25 mouse cellular contexts compared by ENCODE assay signal in the genomic region with DNA sequence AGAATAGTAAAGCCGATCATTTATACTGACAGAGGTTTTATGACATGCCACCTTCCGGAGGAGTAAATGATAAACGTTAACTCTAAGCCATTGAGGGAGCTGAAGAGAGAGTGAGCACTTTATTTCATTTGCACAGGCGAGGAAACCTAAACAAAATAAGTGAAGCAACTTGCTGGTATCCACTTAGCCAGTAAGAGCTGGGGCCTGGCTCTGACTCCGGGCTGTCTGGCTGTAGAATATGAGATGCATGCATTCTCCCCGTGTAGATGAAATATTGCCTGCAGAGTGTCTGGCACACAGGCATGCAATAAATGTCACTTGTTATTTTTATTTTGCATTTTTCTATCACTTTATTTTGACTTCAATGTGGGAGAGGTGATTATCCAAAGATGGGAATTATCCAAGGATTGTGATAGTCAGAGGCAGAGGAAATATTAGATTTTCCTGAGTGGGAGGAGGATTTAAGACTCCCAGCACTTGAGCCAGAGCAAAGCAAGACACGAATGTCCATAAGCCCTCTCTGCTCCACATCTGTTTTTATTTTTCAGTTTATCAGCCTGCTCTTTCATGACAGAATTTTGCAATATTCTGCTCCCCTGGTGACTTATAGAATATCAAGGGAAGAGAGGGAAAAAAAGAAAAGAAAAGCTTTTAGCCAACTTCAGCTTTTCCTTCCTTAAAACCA.
DNase-seq lines count a peak whose midpoint lies in the region; ATAC-seq and TF ChIP-seq lines count a peak whose summit lies in the region.
"Had no signal": no experiment of that assay in that cellular context is flagged by ENCODE, and none has a peak within 500 bp of the region (broad histone marks: within the 10 kb centered on the region; RNA-seq: fewer than 3 reads in every experiment).

No protein-coding gene starts in this region.

- no peaks in the 10 kb centered on the region for H3K36me3 ChIP-seq in heart, adult 2 months (ENCODE audit: control insufficient read depth, insufficient read depth, low read length)
- H3K36me3 ChIP-seq in midbrain, embryonic 11.5 days (ENCODE audit: control insufficient read depth, insufficient read depth, low read length), result no peaks in the 10 kb centered on the region
- H3K36me3 ChIP-seq in midbrain, embryonic 14.5 days (ENCODE audit: control insufficient read depth, insufficient read depth, low read length), result no peaks in the 10 kb centered on the region
- no peaks in the 10 kb centered on the region for H3K36me3 ChIP-seq in limb, embryonic 10.5 days
- H3K36me3 ChIP-seq: forebrain, embryonic 10.5 days; hindbrain, embryonic 12.5 days; liver, embryonic 13.5 days; midbrain, embryonic 15.5 days; neural tube, embryonic 12.5 days had no signal

- peak; percentile 7 for DNase-seq in heart, adult 8-10 months (ENCODE audit: low spot score)
- DNase-seq in heart, adult 2 months, result no peak
- DNase-seq in midbrain, embryonic 11.5 days (ENCODE audit: low spot score, missing footprints), result peak; percentile 61
- no peak for DNase-seq in midbrain, embryonic 14.5 days
- DNase-seq in limb, embryonic 10.5 days (ENCODE audit: low spot score), result no peak
- DNase-seq in layer of hippocampus, adult 18-20 months (ENCODE audit: low spot score in 2 of 2), result no peak
- DNase-seq in kidney, adult 9 months, result no peak
- DNase-seq: adrenal gland, postnatal 10 days; cerebellum, adult 18-20 months; cerebellum, postnatal 14 days; forebrain, postnatal 0 days; gastrocnemius, postnatal 36 days; kidney, adult 11 months; lung, embryonic 14.5 days; right cerebral cortex, postnatal 14 days; thymus, adult 2 months; thymus, postnatal 4 days had no signal

- no peak overlapping the region for H3K4me2 ChIP-seq in midbrain, embryonic 11.5 days
- H3K4me2 ChIP-seq in midbrain, embryonic 14.5 days (ENCODE audit: low read length), result no peak overlapping the region
- H3K4me2 ChIP-seq: hindbrain, embryonic 12.5 days; liver, embryonic 13.5 days; lung, embryonic 14.5 days; midbrain, embryonic 15.5 days; neural tube, embryonic 12.5 days had no signal

- no peaks in the 10 kb centered on the region for H3K79me2 ChIP-seq in heart, adult 2 months (replicated peaks; ENCODE audit: control insufficient read depth, insufficient read depth, low read length)

- H3K9me3 ChIP-seq in midbrain, embryonic 11.5 days (ENCODE audit: control insufficient read depth, low read length), result no peaks in the 10 kb centered on the region
- no peaks in the 10 kb centered on the region for H3K9me3 ChIP-seq in midbrain, embryonic 14.5 days (ENCODE audit: control insufficient read depth, low read length)
- no peaks in the 10 kb centered on the region for H3K9me3 ChIP-seq in limb, embryonic 10.5 days (replicated peaks)
- H3K9me3 ChIP-seq: forebrain, embryonic 10.5 days; hindbrain, embryonic 12.5 days; liver, embryonic 13.5 days; midbrain, embryonic 15.5 days; neural tube, embryonic 12.5 days had no signal

- intact Hi-C loops in heart, adult 2 months (cut with DNase I), result no loop called here

- H3K27me3 ChIP-seq in heart, adult 2 months (ENCODE audit: control insufficient read depth, insufficient read depth, low read length), result no peaks in the 10 kb centered on the region
- H3K27me3 ChIP-seq in midbrain, embryonic 11.5 days (ENCODE audit: control insufficient read depth, insufficient read depth, low read length), result no peaks in the 10 kb centered on the region
- H3K27me3 ChIP-seq in midbrain, embryonic 14.5 days (ENCODE audit: control insufficient read depth, insufficient read depth, low read length), result no peaks in the 10 kb centered on the region
- no peaks in the 10 kb centered on the region for H3K27me3 ChIP-seq in limb, embryonic 10.5 days (ENCODE audit: low read depth, poor library complexity, severe bottlenecking)
- H3K27me3 ChIP-seq: hindbrain, embryonic 12.5 days; liver, embryonic 13.5 days; midbrain, embryonic 15.5 days; neural tube, embryonic 12.5 days had no signal

- TF ChIP-seq CTCF in heart, adult 2 months (IDR thresholded peaks at IDR 0.05), result no peak

- 57% methylated on average over 7 of the region's 7 CpGs for WGBS in heart, adult 2 months
- WGBS in midbrain, embryonic 11.5 days, result 83% methylated on average over 7 of the region's 7 CpGs
- 86% methylated on average over 7 of the region's 7 CpGs for WGBS in midbrain, embryonic 14.5 days
- WGBS in limb, embryonic 10.5 days, result 54% methylated on average over 7 of the region's 7 CpGs

- TF ChIP-seq POLR2A in heart, adult 2 months (IDR thresholded peaks at IDR 0.05; ENCODE audit: insufficient read depth, low read depth, low read length), result no peak

- no peak for TF ChIP-seq EP300 in heart, adult 2 months (IDR thresholded peaks at IDR 0.05; ENCODE audit: insufficient read depth, low read depth, low read length)

- no peak overlapping the region for H3K27ac ChIP-seq in heart, adult 2 months
- no peak overlapping the region for H3K27ac ChIP-seq in midbrain, embryonic 11.5 days (ENCODE audit: low read depth, low read length)
- no peak overlapping the region for H3K27ac ChIP-seq in midbrain, embryonic 14.5 days (replicated peaks; ENCODE audit: low read depth, low read length)
- H3K27ac ChIP-seq in limb, embryonic 10.5 days, result peak overlapping the region; percentile 50; the same call in 1 of the 2 replicates
- H3K27ac ChIP-seq: forebrain, embryonic 10.5 days; hindbrain, embryonic 12.5 days; kidney, postnatal 0 days; liver, embryonic 13.5 days; midbrain, embryonic 15.5 days; neural tube, embryonic 12.5 days; stomach, postnatal 0 days had no signal

- H3K4me3 ChIP-seq in heart, adult 2 months, result no peak overlapping the region
- H3K4me3 ChIP-seq in midbrain, embryonic 11.5 days (ENCODE audit: low read depth, low read length), result no peak overlapping the region
- H3K4me3 ChIP-seq in midbrain, embryonic 14.5 days (replicated peaks; ENCODE audit: low read depth, low read length), result no peak overlapping the region
- no peak overlapping the region for H3K4me3 ChIP-seq in limb, embryonic 10.5 days
- H3K4me3 ChIP-seq: forebrain, embryonic 10.5 days; hindbrain, embryonic 12.5 days; liver, embryonic 13.5 days; midbrain, embryonic 15.5 days; neural tube, embryonic 12.5 days had no signal

- no peak for ATAC-seq in midbrain, embryonic 11.5 days (ENCODE audit: low FRiP score)
- no peak for ATAC-seq in midbrain, embryonic 14.5 days (ENCODE audit: low FRiP score, low TSS enrichment)
- ATAC-seq: activated CD4-positive, CD25-positive, alpha-beta regulatory T cell, adult 4 months; forebrain, postnatal 0 days; midbrain, embryonic 15.5 days had no signal

- no peak overlapping the region for H3K9ac ChIP-seq in heart, adult 2 months (ENCODE audit: low read depth, low read length)
- no peak overlapping the region for H3K9ac ChIP-seq in midbrain, embryonic 11.5 days (ENCODE audit: low read length)
- H3K9ac ChIP-seq in midbrain, embryonic 14.5 days (replicated peaks; ENCODE audit: low read length), result no peak overlapping the region
- H3K9ac ChIP-seq: forebrain, postnatal 0 days; hindbrain, embryonic 12.5 days; liver, embryonic 13.5 days; lung, embryonic 14.5 days; midbrain, embryonic 15.5 days; neural tube, embryonic 12.5 days had no signal

- no peaks in the 10 kb centered on the region for H3K4me1 ChIP-seq in heart, adult 2 months (ENCODE audit: control insufficient read depth, insufficient read depth, low read length)
- H3K4me1 ChIP-seq in midbrain, embryonic 11.5 days (ENCODE audit: control insufficient read depth, insufficient read depth, low read length), result no peaks in the 10 kb centered on the region
- no peaks in the 10 kb centered on the region for H3K4me1 ChIP-seq in midbrain, embryonic 14.5 days (ENCODE audit: control insufficient read depth, insufficient read depth, low read length)
- peaks cover 39% of the 10 kb centered on the region for H3K4me1 ChIP-seq in limb, embryonic 10.5 days
- H3K4me1 ChIP-seq: hindbrain, embryonic 12.5 days; midbrain, embryonic 15.5 days; neural tube, embryonic 12.5 days had no signal

Comparison
In these comparisons a context has a peak if more than half of its experiments do, and no peak if none do; other contexts are left out.
1. DNase-seq: peak in heart, adult 8-10 months (single experiment) and midbrain, embryonic 11.5 days (single experiment); none in heart, adult 2 months (0 of 2), midbrain, embryonic 14.5 days (single experiment), limb, embryonic 10.5 days (single experiment), layer of hippocampus, adult 18-20 months (0 of 2) and kidney, adult 9 months (single experiment).